Comparison of ENCODE assay signal across 24 mouse cellular contexts in genomic region chr9:57945771-57946616, GRCm38 (mm10). TPM values are rescaled to one million over a fixed set of nuclear protein-coding genes. Genes with fewer than 3 reads are reported as not detected.
DNase-seq lines count a peak whose midpoint lies in the region; TF ChIP-seq lines count a peak whose summit lies in the region.
"Had no signal": no experiment of that assay in that cellular context is flagged by ENCODE, and none has a peak within 500 bp of the region (broad histone marks: within the 10 kb centered on the region; RNA-seq: fewer than 3 reads in every experiment).

No protein-coding gene starts in this region.

- 57% methylated on average over 8 of the region's 8 CpGs for WGBS in cerebellum, adult 2 months

- no peaks in the 10 kb centered on the region for H3K27me3 ChIP-seq in cerebellum, adult 2 months (ENCODE audit: control insufficient read depth, insufficient read depth, low read length)

- DNase-seq in cerebellum, adult 2 months: no peak
- DNase-seq in cerebellum, adult 9-11 months: no peak
- no peak for DNase-seq in layer of hippocampus, adult 2 months (ENCODE audit: low spot score in 2 of 2)
- DNase-seq in layer of hippocampus, postnatal 25 days (ENCODE audit: extremely low spot score in 1 of 2, low spot score in 1 of 2): no peak
- DNase-seq in retina, embryonic 14.5 days (ENCODE audit: low spot score): peak; percentile 37
- DNase-seq in adrenal gland, postnatal 10 days: no peak
- no peak for DNase-seq in spleen, adult 12 weeks (ENCODE audit: low spot score)
- DNase-seq: adrenal gland, postnatal 36 days; cerebellum, adult 11 months; kidney, adult 2 months; liver, embryonic 13.5 days; lung, adult 2 months; lung, postnatal 14 days; midbrain, embryonic 14.5 days; right cerebral cortex, adult 18-20 months; thymus, adult 2 months had no signal

- H3K4me3 ChIP-seq in cerebellum, adult 2 months (replicated peaks; ENCODE audit: insufficient read depth, low read depth, low read length): peak overlapping the region; percentile 4
- H3K4me3 ChIP-seq in layer of hippocampus, adult 2 months: peak overlapping the region; percentile 28; the same call in 1 of the 2 replicates
- H3K4me3 ChIP-seq in brown adipose tissue, adult 24 weeks (ENCODE audit: insufficient read depth, low read depth, low read length): no peak overlapping the region
- H3K4me3 ChIP-seq: embryonic facial prominence, embryonic 13.5 days; heart, embryonic 13.5 days; hindbrain, embryonic 12.5 days; limb, embryonic 12.5 days; liver, embryonic 13.5 days; myocyte had no signal

- no peak for TF ChIP-seq POLR2A in cerebellum, adult 2 months (IDR thresholded peaks at IDR 0.05; ENCODE audit: borderline replicate concordance, insufficient read depth, low read length)

- no peak for TF ChIP-seq CTCF in cerebellum, adult 2 months (IDR thresholded peaks at IDR 0.05; ENCODE audit: borderline replicate concordance, insufficient read depth, low read depth, low read length)
- TF ChIP-seq CTCF in layer of hippocampus, adult 2 months (conservative IDR thresholded peaks at IDR 0.05): no peak

- H3K4me1 ChIP-seq in cerebellum, adult 2 months (ENCODE audit: control insufficient read depth, insufficient read depth, low read length): peaks cover 84% of the 10 kb centered on the region
- H3K4me1 ChIP-seq in brown adipose tissue, adult 24 weeks (ENCODE audit: control insufficient read depth, insufficient read depth, insufficient read length, low read length): peaks cover 49% of the 10 kb centered on the region

- peak overlapping the region; percentile 63; the same call in 1 of the 2 replicates for H3K27ac ChIP-seq in cerebellum, adult 2 months (ENCODE audit: insufficient read depth, low read length)
- peak overlapping the region; percentile 90 for H3K27ac ChIP-seq in layer of hippocampus, adult 2 months
- 0 out of 2 replicates have a peak overlapping the region, but pooled peaks have one; percentile 11 for H3K27ac ChIP-seq in brown adipose tissue, adult 24 weeks (replicated peaks; ENCODE audit: low read depth, low read length)
- H3K27ac ChIP-seq: embryonic facial prominence, embryonic 13.5 days; heart, embryonic 13.5 days; hindbrain, embryonic 12.5 days; kidney, postnatal 0 days; limb, embryonic 12.5 days; liver, embryonic 13.5 days; stomach, postnatal 0 days had no signal

RNA-seq across cellular contexts. Expression of gene Sema7a, which starts 6.1 kb away (rescaled TPM):
- 177 and 189 TPM in 2 replicates for polyA plus RNA-seq in cerebellum, adult 2 months (2012; rRNA removed)
- 100 to 1,000 TPM in 1 of 2 experiments, 10 to 100 TPM in 1; 94.4 to 102 TPM for total RNA-seq in layer of hippocampus, adult 2 months (2021)
- 10 to 100 TPM; 83.9 to 92.6 TPM for total RNA-seq in layer of hippocampus, postnatal 25 days (2021)
- 2.8 and 6.0 TPM in 2 replicates for polyA plus RNA-seq in brown adipose tissue, adult 24 weeks (2012; ENCODE audit: insufficient read depth, insufficient read length, missing spikeins)
- total RNA-seq in adrenal gland, postnatal 10 days (2021): 10 to 100 TPM; 18.0 to 19.8 TPM
- polyA plus RNA-seq: liver, embryonic 13.5 days had no signal

RNA-seq across cellular contexts. Expression of gene Ubl7, which starts 35.2 kb away (rescaled TPM):
- polyA plus RNA-seq in cerebellum, adult 2 months (2012; rRNA removed): 133 and 140 TPM in 2 replicates
- 10 to 100 TPM; 98.5 to 98.7 TPM for total RNA-seq in layer of hippocampus, adult 2 months (2021)
- 100 to 1,000 TPM; 100 to 101 TPM for total RNA-seq in layer of hippocampus, postnatal 25 days (2021)
- 67.3 and 71.9 TPM in 2 replicates for polyA plus RNA-seq in brown adipose tissue, adult 24 weeks (2012; ENCODE audit: insufficient read depth, insufficient read length, missing spikeins)
- 10 to 100 TPM; 71.2 to 74.8 TPM for total RNA-seq in adrenal gland, postnatal 10 days (2021)

Comparison
In these comparisons a context has a peak if more than half of its experiments do, and no peak if none do; other contexts are left out.
1. H3K27ac ChIP-seq: peak in every context shown above with its lines; median percentile 90 in layer of hippocampus, adult 2 months; 63 in cerebellum, adult 2 months; 11 in brown adipose tissue, adult 24 weeks.
2. RNA of gene Sema7a, which starts 6.1 kb away (total RNA-seq): 94.4 to 102 TPM in layer of hippocampus, adult 2 months and 83.9 to 92.6 TPM in layer of hippocampus, postnatal 25 days; 18.0 to 19.8 TPM in adrenal gland, postnatal 10 days; every median in the first group is over 4 times any median in the second.